Mouse (Mus musculus) liver, embryonic 14.5 days (tissue): ENCODE measurements around the gene Dhps.

Experiments used
- CTCF ChIP-seq: IDR thresholded peaks from 2 replicates; pipeline ENCODE4 v1.5.1; 2016; ENCODE audit warnings: antibody characterized with exemption, low read depth, control low read depth
- EP300 ChIP-seq: IDR thresholded peaks from 2 replicates; pipeline ENCODE4 v1.6.1; 2016; ENCODE audit warnings: antibody characterized with exemption, low read depth

- TF ChIP-seq CTCF (no peak), EP300 (no peak)
These were observed 23.5 kb downstream of the Dhps start for GRCm38 (mm10) chr8:85095051-85095450.
